Mouse (Mus musculus) forebrain, embryonic 10.5 days (tissue): ENCODE results near the gene Tmem219. TPM values are rescaled to one million over a fixed set of nuclear protein-coding genes. Genes with fewer than 3 reads are reported as not detected.
A peak's percentile ranks its signal among the peaks of the same experiment; 100 is the strongest.

Experiments used
- DNase-seq: peaks from one replicate; pipeline ENCODE4 v3.0.0-alpha.2; 2017; ENCODE audit warnings: low spot score; ENCODE audit errors: extremely low spot score
- H3K27ac ChIP-seq: fragments of 300-500 bp; sonication (generic); 2 replicates; pipeline ENCODE4 v1.5.1; 2016; ENCODE audit warnings: mild to moderate bottlenecking
- H3K27me3 ChIP-seq: fragments of 300-500 bp; sonication (generic); 2 replicates; pipeline ENCODE4 v1.6.1; 2016; ENCODE audit warnings: mild to moderate bottlenecking; ENCODE audit not compliant: poor library complexity, severe bottlenecking
- H3K36me3 ChIP-seq: fragments of 300-500 bp; sonication (generic); replicated peaks from 2 replicates; pipeline ENCODE4 v1.6.1; 2016; ENCODE audit warnings: mild to moderate bottlenecking, moderate library complexity
- H3K4me1 ChIP-seq: fragments of 300-500 bp; sonication (generic); 2 replicates; pipeline ENCODE4 v1.6.1; 2016
- H3K4me3 ChIP-seq: fragments of 300-500 bp; sonication (generic); 2 replicates; pipeline ENCODE4 v1.5.1; 2016; ENCODE audit warnings: mild to moderate bottlenecking, moderate library complexity
- H3K9me3 ChIP-seq: fragments of 300-500 bp; sonication (generic); 2 replicates; pipeline ENCODE4 v1.6.1; 2016; ENCODE audit warnings: mild to moderate bottlenecking, moderate library complexity
- WGBS: fragments of 180-500 bp; shearing (Covaris S2); methylation state at CpG from one replicate; pipeline ENCODE4 v1.1.7; 2016; 5-methylcytosine and 5-hydroxymethylcytosine counted together
- polyA plus RNA-seq: library from polyadenylated mRNA; unstranded; fragments of >200 nt; fragmentation: Nextera tagmentation; extraction: Ambion mirVana; gene quantifications from 2 replicates; pipeline ENCODE4 v1.2.1, GENCODE M21; 2016

The Tmem219 gene
- polyA plus RNA-seq, 1 experiment from 2014 or later: 22.2 TPM

DNA sequence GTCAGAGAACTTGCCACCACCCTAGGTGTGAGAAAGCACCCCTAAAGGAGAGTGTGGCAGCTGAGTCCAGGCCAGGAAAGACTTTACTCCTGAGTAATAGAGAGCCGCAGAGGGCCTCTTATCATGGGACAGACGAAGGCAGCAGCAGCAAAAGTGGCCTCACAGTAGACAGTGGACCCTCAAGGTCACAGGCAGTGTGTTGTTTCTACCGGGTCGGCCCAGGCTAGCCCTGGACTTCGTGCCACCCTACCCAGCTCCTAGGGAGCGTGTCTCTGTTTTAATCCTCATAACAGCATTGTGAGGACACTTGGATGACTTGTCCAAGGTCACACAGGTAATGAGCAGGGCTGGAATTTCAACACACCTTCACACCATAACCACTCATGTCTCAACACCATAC lies 72.6 kb downstream of the Tmem219 start:
- peaks cover 56% of the 10 kb centered on the region for H3K36me3 ChIP-seq
- H3K4me1 ChIP-seq: peaks cover 84% of the 10 kb centered on the region
- H3K9me3 ChIP-seq: no peaks in the 10 kb centered on the region
- H3K27me3 ChIP-seq: peaks cover 59% of the 10 kb centered on the region
- WGBS: 89% methylated on average over 6 of the region's 6 CpGs
- no peak for DNase-seq
- no peak overlapping the region for H3K27ac ChIP-seq
- H3K4me3 ChIP-seq: no peak overlapping the region

DNA sequence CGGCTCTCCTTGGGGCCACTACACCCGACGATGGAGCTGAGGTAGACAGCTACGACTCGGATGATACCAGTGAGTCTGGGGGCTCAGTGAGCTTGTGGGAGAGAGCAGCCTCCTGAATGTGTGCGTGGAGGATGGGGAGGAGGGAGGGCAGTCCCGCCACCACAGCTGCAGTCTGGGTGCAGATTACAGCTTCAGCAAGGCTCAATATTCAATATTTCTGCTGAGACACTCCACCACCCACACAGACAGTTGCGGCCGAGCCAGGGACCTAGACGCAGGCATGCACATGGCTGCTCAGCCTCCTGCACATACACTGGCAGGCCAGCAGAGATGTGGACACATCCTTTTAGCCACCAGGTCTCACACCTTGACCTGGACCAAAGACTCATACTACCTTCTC lies 73.9 kb downstream of the Tmem219 start:
- no peak for DNase-seq
- peaks cover 43% of the 10 kb centered on the region for H3K36me3 ChIP-seq
- H3K27ac ChIP-seq: peak overlapping the region; percentile 89
- no peaks in the 10 kb centered on the region for H3K9me3 ChIP-seq
- peak overlapping the region; percentile 81 for H3K4me3 ChIP-seq
- peaks cover 89% of the 10 kb centered on the region for H3K4me1 ChIP-seq
- 34% methylated on average over 10 of the region's 10 CpGs for WGBS
- peaks cover 59% of the 10 kb centered on the region for H3K27me3 ChIP-seq

DNA sequence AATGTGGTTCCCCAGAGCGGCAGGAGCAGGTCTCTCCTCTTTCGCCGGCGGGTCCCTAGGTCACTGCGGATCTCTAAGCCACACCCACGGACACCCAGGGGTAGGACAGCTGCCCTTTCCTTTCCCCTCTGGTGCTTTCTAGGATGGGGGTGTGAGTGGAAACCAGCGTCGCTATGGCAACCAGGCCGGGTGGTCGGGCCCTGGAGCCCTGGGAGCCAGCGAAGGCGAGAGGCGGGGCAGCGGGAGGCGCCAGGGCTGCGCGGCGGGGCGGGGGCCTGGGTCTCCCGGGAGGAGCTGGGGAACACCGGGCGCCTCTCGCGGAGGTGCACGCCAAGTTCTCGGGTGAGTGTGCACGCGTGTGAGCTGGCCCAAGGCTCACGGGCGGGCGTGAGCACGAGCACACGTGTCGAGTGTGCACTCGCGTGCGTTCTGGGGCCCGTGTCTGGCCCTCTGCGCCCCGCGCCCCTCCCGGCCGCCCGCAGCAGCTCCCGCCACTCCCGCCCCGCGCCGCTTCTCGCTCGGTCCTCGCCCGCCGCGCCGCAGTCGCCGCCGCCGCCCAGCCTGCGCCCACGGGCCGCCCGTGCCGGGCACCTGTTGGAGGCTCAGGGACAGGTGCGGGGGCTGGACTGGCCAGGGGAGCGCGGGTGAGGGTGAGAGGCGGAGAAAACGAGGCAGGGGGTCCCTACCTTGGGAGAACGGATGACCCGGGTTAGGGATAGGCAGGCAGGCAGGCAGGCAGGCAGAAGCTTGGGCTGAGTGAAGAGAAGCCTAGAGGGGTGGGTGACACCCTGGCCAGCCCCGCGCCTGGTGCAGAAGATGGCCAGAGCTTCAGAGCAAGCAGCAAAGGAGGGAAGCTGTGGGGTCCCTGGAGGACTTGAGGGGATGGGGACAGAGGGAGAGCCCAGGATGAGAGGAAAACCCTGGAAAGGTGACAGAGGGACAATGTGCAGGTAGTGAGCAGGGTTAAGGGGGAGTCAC lies 75.0 kb downstream of the Tmem219 start:
- Histone ChIP-seq H3K4me3 (peak overlapping the region; percentile 81), H3K9me3 (no peaks in the 10 kb centered on the region), H3K27ac (peak overlapping the region; percentile 89), H3K4me1 (peaks cover 78% of the 10 kb centered on the region), H3K36me3 (peaks cover 32% of the 10 kb centered on the region), H3K27me3 (peaks cover 59% of the 10 kb centered on the region)
- WGBS: under 1% methylated on average over 74 of the region's 74 CpGs
- DNase-seq: peak; percentile 66

DNA sequence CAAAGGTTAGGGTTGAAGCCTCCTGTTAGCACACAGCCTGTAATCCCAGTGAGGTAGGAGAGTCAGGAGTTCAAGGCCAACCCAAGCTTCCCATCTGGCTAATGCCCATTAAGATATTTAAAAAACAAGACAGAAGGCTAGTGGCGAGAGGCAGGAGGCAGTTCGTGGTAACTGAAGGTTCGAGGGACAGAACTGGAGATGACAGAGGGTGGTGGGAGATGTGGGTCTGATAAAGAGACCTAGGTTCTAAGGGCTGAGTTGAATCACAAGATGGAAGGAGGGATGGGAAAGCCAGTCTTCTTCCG lies 75.6 kb downstream of the Tmem219 start, which contains the start of gene Doc2a:
Gene Doc2a, plus strand, starts transcription at position 301 of the 305 bp plus-strand sequence.
- WGBS: 31% methylated on average over 4 of the region's 4 CpGs
- DNase-seq: no peak
- Histone ChIP-seq H3K9me3 (no peaks in the 10 kb centered on the region), H3K4me1 (peaks cover 72% of the 10 kb centered on the region), H3K4me3 (peak within 1 kb of the TSS; percentile 81), H3K27ac (peak within 1 kb of the TSS; percentile 89), H3K27me3 (peaks cover 56% of the 10 kb centered on the region), H3K36me3 (peaks cover 25% of the 10 kb centered on the region)

DNA sequence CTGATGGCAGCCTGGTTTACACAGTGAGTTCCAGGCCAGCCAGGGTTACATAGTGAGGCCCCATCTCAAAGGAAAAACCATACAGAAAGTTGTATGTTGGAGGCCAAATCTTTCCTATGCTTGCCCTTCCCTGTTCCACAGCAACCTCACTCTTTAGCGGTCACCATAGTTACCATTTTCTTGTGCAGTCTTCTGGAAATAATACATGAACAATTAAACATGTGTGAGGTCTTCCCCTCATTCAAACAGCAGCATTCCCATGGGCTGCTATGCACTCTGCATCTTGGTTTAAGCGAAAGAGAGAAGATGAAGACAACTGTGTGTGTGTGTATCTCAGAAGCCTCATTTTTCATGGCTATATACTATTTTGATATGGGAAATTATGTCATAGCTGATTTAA lies 77.2 kb downstream of the Tmem219 start:
- H3K27ac ChIP-seq: peak overlapping the region; percentile 58
- no peak for DNase-seq
- 51% methylated on average over 2 of the region's 2 CpGs for WGBS

DNA sequence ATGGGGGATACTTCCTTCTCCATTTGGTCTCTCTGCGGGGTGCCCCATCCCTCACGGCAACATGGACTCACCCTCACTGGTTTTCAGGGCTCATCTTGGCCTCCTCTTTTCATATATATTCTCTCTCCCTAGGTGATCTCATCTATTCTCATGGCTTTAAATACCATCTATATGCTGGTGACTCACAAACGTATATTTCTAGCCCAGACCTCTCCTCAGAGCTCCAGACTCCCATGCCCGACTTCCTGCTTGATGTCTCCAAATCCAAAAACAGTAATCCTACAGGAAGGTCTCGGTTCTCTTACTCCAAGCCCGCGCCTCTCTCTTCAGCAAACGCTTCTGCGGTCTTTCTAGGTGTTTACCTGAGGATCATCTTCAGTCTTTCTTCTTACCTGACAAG lies 79.4 kb downstream of the Tmem219 start:
- no peak overlapping the region for H3K27ac ChIP-seq
- no peak overlapping the region for H3K4me3 ChIP-seq
- 89% methylated on average over 9 of the region's 9 CpGs for WGBS
- peaks cover 20% of the 10 kb centered on the region for H3K27me3 ChIP-seq
- DNase-seq: no peak
- H3K36me3 ChIP-seq: no peaks in the 10 kb centered on the region
- H3K9me3 ChIP-seq: peaks cover 4% of the 10 kb centered on the region; the same call in 1 of the 2 replicates
- H3K4me1 ChIP-seq: peaks cover 36% of the 10 kb centered on the region

More for the DNA sequence above, 77.2 kb downstream of the Tmem219 start:
- H3K4me3 ChIP-seq: no peak overlapping the region; the same call in 1 of the 2 replicates
- H3K27me3 ChIP-seq: peaks cover 42% of the 10 kb centered on the region
- peaks cover 4% of the 10 kb centered on the region; the same call in 1 of the 2 replicates for H3K9me3 ChIP-seq
- H3K36me3 ChIP-seq: peaks cover 10% of the 10 kb centered on the region
- peaks cover 56% of the 10 kb centered on the region for H3K4me1 ChIP-seq

Other genes with a start within 250 kb of the Tmem219 start
- gene Sult1a1, start 246.5 kb downstream of the Tmem219 start, polyA plus RNA-seq: 0.16 and 0.40 TPM in 2 replicates
- 213 and 216 TPM in 2 replicates for gene Bola2, start 227.5 kb downstream of the Tmem219 start, polyA plus RNA-seq
- 13.5 and 14.0 TPM in 2 replicates for gene Slx1b, start 227.1 kb downstream of the Tmem219 start, polyA plus RNA-seq
- 33.6 and 40.3 TPM in 2 replicates for gene Coro1a, start 215.1 kb downstream of the Tmem219 start, polyA plus RNA-seq
- 54.4 and 55.7 TPM in 2 replicates for gene Mapk3, start 163.3 kb downstream of the Tmem219 start, polyA plus RNA-seq
- 0.77 and 0.98 TPM in 2 replicates for gene Gdpd3, start 156.6 kb downstream of the Tmem219 start, polyA plus RNA-seq
- gene Ypel3, start 146.0 kb downstream of the Tmem219 start, polyA plus RNA-seq: 28.9 and 35.0 TPM in 2 replicates
- gene Tbx6, start 141.4 kb downstream of the Tmem219 start, polyA plus RNA-seq: 0.32 and 0.61 TPM in 2 replicates
- 413 and 423 TPM in 2 replicates for gene Ppp4c, start 130.4 kb downstream of the Tmem219 start, polyA plus RNA-seq
- 2.6 and 2.9 TPM in 2 replicates for gene Fam57b, start 125.2 kb downstream of the Tmem219 start, polyA plus RNA-seq
- not detected in 2 replicates for gene 4930451I11Rik, start 91.3 kb downstream of the Tmem219 start, polyA plus RNA-seq
- gene Doc2a, start 75.5 kb downstream of the Tmem219 start, polyA plus RNA-seq: 9.8 and 10.1 TPM in 2 replicates
- 57.4 and 65.2 TPM in 2 replicates for gene Hirip3, start 60.9 kb downstream of the Tmem219 start, polyA plus RNA-seq
- gene Ino80e, start 60.5 kb downstream of the Tmem219 start, polyA plus RNA-seq: 110 and 117 TPM in 2 replicates
- gene Taok2, start 38.2 kb downstream of the Tmem219 start, polyA plus RNA-seq: 54.0 and 54.1 TPM in 2 replicates
- gene Kctd13, start 6.0 kb upstream of the Tmem219 start, polyA plus RNA-seq: 17.5 and 18.0 TPM in 2 replicates
- 0.21 TPM in 1 of 2 replicates, not detected in the other for gene Asphd1, start 26.7 kb upstream of the Tmem219 start, polyA plus RNA-seq
- 0.72 and 1.2 TPM in 2 replicates for gene Sez6l2, start 27.6 kb upstream of the Tmem219 start, polyA plus RNA-seq
- 84.6 and 85.7 TPM in 2 replicates for gene Cdipt, start 53.0 kb upstream of the Tmem219 start, polyA plus RNA-seq
- gene Cdiptos, start 53.2 kb upstream of the Tmem219 start, polyA plus RNA-seq: 0.72 and 1.0 TPM in 2 replicates
- gene Mvp, start 91.7 kb upstream of the Tmem219 start, polyA plus RNA-seq: 3.3 TPM in 2 replicates
- gene Pagr1b, start 93.6 kb upstream of the Tmem219 start, polyA plus RNA-seq: not detected in 2 replicates
- gene Pagr1a, start 94.4 kb upstream of the Tmem219 start, polyA plus RNA-seq: 92.7 and 121 TPM in 2 replicates
- 32.6 and 46.7 TPM in 2 replicates for gene Gm42742, start 98.2 kb upstream of the Tmem219 start, polyA plus RNA-seq
- gene Prrt2, start 98.3 kb upstream of the Tmem219 start, polyA plus RNA-seq: 3.5 and 4.0 TPM in 2 replicates
- gene Maz, start 104.1 kb upstream of the Tmem219 start, polyA plus RNA-seq: 60.2 and 65.7 TPM in 2 replicates
- 223 and 226 TPM in 2 replicates for gene Kif22, start 119.6 kb upstream of the Tmem219 start, polyA plus RNA-seq
- gene Zg16, start 164.4 kb upstream of the Tmem219 start, polyA plus RNA-seq: not detected in 2 replicates
- gene AI467606, start 168.4 kb upstream of the Tmem219 start, polyA plus RNA-seq: 0.74 TPM in 2 replicates
- 11.3 and 12.3 TPM in 2 replicates for gene Qprt, start 199.3 kb upstream of the Tmem219 start, polyA plus RNA-seq
- 0.07 and 0.10 TPM in 2 replicates for gene Spn, start 214.9 kb upstream of the Tmem219 start, polyA plus RNA-seq